8 mouse cellular contexts compared by ENCODE assay signal in genomic region chr2:169633491-169634289, GRCm38 (mm10). TPM values are rescaled to one million over a fixed set of nuclear protein-coding genes. Genes with fewer than 3 reads are reported as not detected.
DNase-seq lines count a peak whose midpoint lies in the region; ATAC-seq and TF ChIP-seq lines count a peak whose summit lies in the region.

No protein-coding gene starts in this region.

- peak overlapping the region; percentile 97 for H3K4me2 ChIP-seq in hindbrain, postnatal 0 days (ENCODE audit: low read depth, low read length)
- peak overlapping the region; percentile 52 for H3K4me2 ChIP-seq in liver, embryonic 16.5 days (ENCODE audit: low read depth, low read length)

- peak; percentile 7 to 11 for DNase-seq in layer of hippocampus, postnatal 36 days
- no peak for DNase-seq in layer of hippocampus, adult 9-11 months
- DNase-seq in brain, adult 2 months (ENCODE audit: low read depth, low spot score): peak; percentile 25
- peak; percentile 39 for DNase-seq in gastrocnemius, postnatal 25 days
- peak; percentile 49 for DNase-seq in hindbrain, postnatal 0 days (ENCODE audit: low spot score)
- peak; percentile 54 for DNase-seq in retina, embryonic 14.5 days (ENCODE audit: low spot score)
- DNase-seq in frontal cortex, postnatal 25 days (ENCODE audit: low spot score in 2 of 2): no peak

- no peaks in the 10 kb centered on the region for H3K27me3 ChIP-seq in hindbrain, postnatal 0 days (ENCODE audit: insufficient read depth, low read length)
- peaks cover 3% of the 10 kb centered on the region; the same call in 1 of the 2 replicates for H3K27me3 ChIP-seq in liver, embryonic 16.5 days (ENCODE audit: control insufficient read depth, insufficient read depth, low read depth, low read length)

- H3K36me3 ChIP-seq in hindbrain, postnatal 0 days (ENCODE audit: insufficient read depth, low read length): no peaks in the 10 kb centered on the region
- H3K36me3 ChIP-seq in liver, embryonic 16.5 days (ENCODE audit: control insufficient read depth, insufficient read depth): no peaks in the 10 kb centered on the region

- H3K4me3 ChIP-seq in hindbrain, postnatal 0 days (ENCODE audit: low read length): peak overlapping the region; percentile 73
- H3K4me3 ChIP-seq in liver, embryonic 16.5 days (ENCODE audit: low read depth, low read length): peak overlapping the region; percentile 63

- peak overlapping the region; percentile 69 for H3K9ac ChIP-seq in hindbrain, postnatal 0 days (replicated peaks; ENCODE audit: low read length)
- H3K9ac ChIP-seq in liver, embryonic 16.5 days (ENCODE audit: low read depth, low read length): peak overlapping the region; percentile 63

- ATAC-seq in hindbrain, postnatal 0 days: peak; percentile 56
- ATAC-seq in liver, embryonic 16.5 days (ENCODE audit: low read depth): no peak

- no peaks in the 10 kb centered on the region for H3K4me1 ChIP-seq in hindbrain, postnatal 0 days (ENCODE audit: insufficient read depth, low read length)
- H3K4me1 ChIP-seq in liver, embryonic 16.5 days (ENCODE audit: control insufficient read depth, low read depth, low read length): no peaks in the 10 kb centered on the region; the same call in 1 of the 2 replicates

- H3K27ac ChIP-seq in hindbrain, postnatal 0 days: peak overlapping the region; percentile 79
- H3K27ac ChIP-seq in liver, embryonic 16.5 days (ENCODE audit: low read length): no peak overlapping the region

- no peaks in the 10 kb centered on the region for H3K9me3 ChIP-seq in hindbrain, postnatal 0 days (ENCODE audit: low read length)
- no peaks in the 10 kb centered on the region for H3K9me3 ChIP-seq in liver, embryonic 16.5 days (replicated peaks; ENCODE audit: control insufficient read depth, low read length)

- TF ChIP-seq CTCF in hindbrain, postnatal 0 days (IDR thresholded peaks at IDR 0.05; ENCODE audit: low read depth): 0 out of 2 replicates have a peak, but pooled peaks have one; percentile 1

- WGBS in hindbrain, postnatal 0 days: under 1% methylated on average over 35 of the region's 38 CpGs
- WGBS in liver, embryonic 16.5 days (ENCODE audit: insufficient replicate concordance): 2% methylated on average over 38 of the region's 38 CpGs

RNA-seq across cellular contexts. Expression of gene Tshz2, which starts 0.9 kb away (rescaled TPM):
- total RNA-seq in layer of hippocampus, postnatal 36 days (2021): 10 to 100 TPM; 29.6 to 34.3 TPM
- total RNA-seq in gastrocnemius, postnatal 25 days (2021): 10 to 100 TPM; 11.5 to 13.7 TPM
- total RNA-seq in hindbrain, postnatal 0 days (2014; rRNA removed): 40.2 and 47.0 TPM in 2 replicates
- polyA plus RNA-seq in hindbrain, postnatal 0 days (2015; fragmentation: Nextera tagmentation; extraction: Ambion mirVana): 29.0 and 31.4 TPM in 2 replicates
- polyA plus RNA-seq in liver, embryonic 16.5 days (2015; fragmentation: Nextera tagmentation; extraction: Ambion mirVana): 0.79 and 1.0 TPM in 2 replicates

RNA-seq across cellular contexts. Expression of gene Gm11011, which starts 46.1 kb away (rescaled TPM):
- not detected for total RNA-seq in layer of hippocampus, postnatal 36 days (2021)
- not detected for total RNA-seq in gastrocnemius, postnatal 25 days (2021)
- total RNA-seq in hindbrain, postnatal 0 days (2014; rRNA removed): not detected in 2 replicates
- polyA plus RNA-seq in hindbrain, postnatal 0 days (2015; fragmentation: Nextera tagmentation; extraction: Ambion mirVana): not detected in 2 replicates
- polyA plus RNA-seq in liver, embryonic 16.5 days (2015; fragmentation: Nextera tagmentation; extraction: Ambion mirVana): not detected in 2 replicates

Comparison
In these comparisons a context has a peak if more than half of its experiments do, and no peak if none do; other contexts are left out.
1. DNase-seq: peak in layer of hippocampus, postnatal 36 days (2 of 2), brain, adult 2 months (single experiment), gastrocnemius, postnatal 25 days (single experiment), hindbrain, postnatal 0 days (single experiment) and retina, embryonic 14.5 days (single experiment); none in layer of hippocampus, adult 9-11 months (single experiment) and frontal cortex, postnatal 25 days (0 of 2).